Mouse (Mus musculus): ENCODE results near the gene Slc7a11.

DNA sequence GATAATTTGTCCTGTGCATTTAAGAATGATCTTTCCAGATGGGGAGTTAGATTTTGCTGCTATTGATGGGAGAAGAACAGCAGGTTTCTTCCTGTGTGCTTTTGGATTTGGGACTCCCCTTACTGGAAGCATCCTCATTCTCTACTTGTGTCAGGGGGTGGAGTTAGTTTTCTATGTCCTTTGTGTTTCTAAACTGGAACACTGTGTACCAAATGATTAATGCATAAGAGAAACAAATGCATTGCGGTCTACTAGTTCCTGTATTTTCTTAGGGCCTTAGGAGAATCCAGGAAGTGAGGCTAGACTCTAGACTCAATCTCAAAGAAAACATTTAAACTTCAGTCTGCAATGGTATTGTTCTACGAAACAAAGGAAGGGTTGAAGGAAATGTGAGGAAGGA lies 122.6 kb downstream of the Slc7a11 start:
- TF ChIP-seq CTCF (IDR thresholded peaks at IDR 0.05; ENCODE audit: low read depth, low read length) (no peak), POLR2AphosphoS5 (IDR thresholded peaks at IDR 0.05; ENCODE audit: insufficient replicate concordance, low read depth, low read length) (no peak), GATA2 (IDR thresholded peaks at IDR 0.05; ENCODE audit: borderline replicate concordance, low read depth, low read length) (no peak), TAL1 (conservative IDR thresholded peaks at IDR 0.05; ENCODE audit: low read depth, low read length) (no peak), GATA1 (IDR thresholded peaks at IDR 0.05; ENCODE audit: borderline replicate concordance, low read length) (no peak)
